In genomic region chr10:80475290-80475959, GRCm38 (mm10) we compare ENCODE assay signal across 8 mouse cellular contexts. TPM values are rescaled to one million over a fixed set of nuclear protein-coding genes. Genes with fewer than 3 reads are reported as not detected.
DNase-seq lines count a peak whose midpoint lies in the region; ATAC-seq lines count a peak whose summit lies in the region.

No protein-coding gene starts in this region.

- H3K27ac ChIP-seq in forebrain, embryonic 10.5 days = peak overlapping the region; percentile 91
- H3K27ac ChIP-seq in heart, embryonic 15.5 days = no peak overlapping the region
- peak overlapping the region; percentile 84 for H3K27ac ChIP-seq in liver, embryonic 13.5 days
- peak overlapping the region; percentile 36; the same call in 1 of the 2 replicates for H3K27ac ChIP-seq in stomach, embryonic 15.5 days

- peak overlapping the region; percentile 56 for H3K9ac ChIP-seq in heart, embryonic 15.5 days
- peak overlapping the region; percentile 68 for H3K9ac ChIP-seq in liver, embryonic 13.5 days
- peak overlapping the region; percentile 32; the same call in 1 of the 2 replicates for H3K9ac ChIP-seq in stomach, embryonic 15.5 days

- H3K4me1 ChIP-seq in forebrain, embryonic 10.5 days = peaks cover 24% of the 10 kb centered on the region
- H3K4me1 ChIP-seq in heart, embryonic 15.5 days (replicated peaks) = peaks cover 8% of the 10 kb centered on the region
- H3K4me1 ChIP-seq in liver, embryonic 13.5 days (replicated peaks) = peaks cover 29% of the 10 kb centered on the region
- H3K4me1 ChIP-seq in stomach, embryonic 15.5 days = peaks cover 7% of the 10 kb centered on the region

- WGBS in forebrain, embryonic 10.5 days = 1% methylated on average over 58 of the region's 58 CpGs
- WGBS in heart, embryonic 15.5 days = under 1% methylated on average over 58 of the region's 58 CpGs
- WGBS in liver, embryonic 13.5 days (ENCODE audit: insufficient replicate concordance) = 1% methylated on average over 57 of the region's 58 CpGs
- WGBS in stomach, embryonic 15.5 days = under 1% methylated on average over 57 of the region's 58 CpGs

- peaks cover 66% of the 10 kb centered on the region for H3K27me3 ChIP-seq in forebrain, embryonic 10.5 days (ENCODE audit: poor library complexity, severe bottlenecking)
- H3K27me3 ChIP-seq in heart, embryonic 15.5 days = peaks cover 59% of the 10 kb centered on the region
- H3K27me3 ChIP-seq in liver, embryonic 13.5 days = peaks cover 66% of the 10 kb centered on the region
- peaks cover 19% of the 10 kb centered on the region for H3K27me3 ChIP-seq in stomach, embryonic 15.5 days (replicated peaks)

- peak; percentile 53 for DNase-seq in c-Kit-positive CD71-negative TER-119-negative erythroid progenitor cells, embryonic 14.5 days (ENCODE audit: low read depth)
- peak; percentile 89 for DNase-seq in forebrain, embryonic 10.5 days (ENCODE audit: extremely low spot score, low spot score)
- peak; percentile 89 to 93 for DNase-seq in kidney, postnatal 25 days
- peak; percentile 84 for DNase-seq in liver, embryonic 13.5 days
- DNase-seq in natural killer cell, adult 2 months (ENCODE audit: low spot score in 2 of 2) = peak; percentile 82 to 86

- no peaks in the 10 kb centered on the region for H3K36me3 ChIP-seq in forebrain, embryonic 10.5 days (replicated peaks)
- no peaks in the 10 kb centered on the region for H3K36me3 ChIP-seq in heart, embryonic 15.5 days
- no peaks in the 10 kb centered on the region for H3K36me3 ChIP-seq in liver, embryonic 13.5 days
- H3K36me3 ChIP-seq in stomach, embryonic 15.5 days = no peaks in the 10 kb centered on the region

- peak; percentile 86 for ATAC-seq in CD4-positive, CD25-positive, alpha-beta regulatory T cell, adult 4 months
- peak; percentile 82 for ATAC-seq in heart, embryonic 15.5 days (replicated peaks; ENCODE audit: insufficient number of reproducible peaks, insufficient read depth, low FRiP score, low read depth)
- peak; percentile 86 for ATAC-seq in liver, embryonic 13.5 days (ENCODE audit: low read depth)
- peak; percentile 88 for ATAC-seq in stomach, embryonic 15.5 days (ENCODE audit: insufficient read depth, low FRiP score, low read depth)

- H3K4me2 ChIP-seq in heart, embryonic 15.5 days = peak overlapping the region; percentile 92
- H3K4me2 ChIP-seq in liver, embryonic 13.5 days = peak overlapping the region; percentile 75
- peak overlapping the region; percentile 89 for H3K4me2 ChIP-seq in stomach, embryonic 15.5 days

- H3K9me3 ChIP-seq in forebrain, embryonic 10.5 days = no peaks in the 10 kb centered on the region
- no peaks in the 10 kb centered on the region for H3K9me3 ChIP-seq in heart, embryonic 15.5 days (replicated peaks)
- no peaks in the 10 kb centered on the region for H3K9me3 ChIP-seq in liver, embryonic 13.5 days (replicated peaks)
- H3K9me3 ChIP-seq in stomach, embryonic 15.5 days = no peaks in the 10 kb centered on the region

- peak overlapping the region; percentile 72 for H3K4me3 ChIP-seq in forebrain, embryonic 10.5 days
- peak overlapping the region; percentile 67 for H3K4me3 ChIP-seq in heart, embryonic 15.5 days
- peak overlapping the region; percentile 64 for H3K4me3 ChIP-seq in liver, embryonic 13.5 days (replicated peaks)
- H3K4me3 ChIP-seq in stomach, embryonic 15.5 days (replicated peaks) = peak overlapping the region; percentile 64

RNA-seq across cellular contexts. Expression of gene Onecut3, which starts 19.2 kb away (rescaled TPM):
- not detected for polyA plus RNA-seq in CD4-positive, CD25-positive, alpha-beta regulatory T cell, adult 4 months (2017; shearing (Covaris generic))
- polyA plus RNA-seq in forebrain, embryonic 10.5 days (2016; fragmentation: Nextera tagmentation; extraction: Ambion mirVana) = 0.05 and 0.07 TPM in 2 replicates
- not detected in 2 replicates for polyA plus RNA-seq in heart, embryonic 15.5 days (2015; fragmentation: Nextera tagmentation; extraction: Ambion mirVana)
- polyA plus RNA-seq in liver, embryonic 13.5 days (2015; fragmentation: Nextera tagmentation; extraction: Ambion mirVana) = 0.02 TPM in 1 of 2 replicates, not detected in the other
- 0.18 and 0.21 TPM in 2 replicates for polyA plus RNA-seq in stomach, embryonic 15.5 days (2015; fragmentation: Nextera tagmentation; extraction: Ambion mirVana)

RNA-seq across cellular contexts. Expression of gene Tcf3, which starts 42.0 kb away (rescaled TPM):
- 1 to 10 TPM; 7.5 to 8.5 TPM for polyA plus RNA-seq in CD4-positive, CD25-positive, alpha-beta regulatory T cell, adult 4 months (2017; shearing (Covaris generic))
- 191 and 199 TPM in 2 replicates for polyA plus RNA-seq in forebrain, embryonic 10.5 days (2016; fragmentation: Nextera tagmentation; extraction: Ambion mirVana)
- polyA plus RNA-seq in heart, embryonic 15.5 days (2015; fragmentation: Nextera tagmentation; extraction: Ambion mirVana) = 41.3 and 67.2 TPM in 2 replicates
- polyA plus RNA-seq in liver, embryonic 13.5 days (2015; fragmentation: Nextera tagmentation; extraction: Ambion mirVana) = 55.2 and 56.2 TPM in 2 replicates
- 88.9 and 100 TPM in 2 replicates for polyA plus RNA-seq in stomach, embryonic 15.5 days (2015; fragmentation: Nextera tagmentation; extraction: Ambion mirVana)
